Mouse (Mus musculus): Measurements from ENCODE around the gene Cnot10.

The Cnot10 gene

DNA sequence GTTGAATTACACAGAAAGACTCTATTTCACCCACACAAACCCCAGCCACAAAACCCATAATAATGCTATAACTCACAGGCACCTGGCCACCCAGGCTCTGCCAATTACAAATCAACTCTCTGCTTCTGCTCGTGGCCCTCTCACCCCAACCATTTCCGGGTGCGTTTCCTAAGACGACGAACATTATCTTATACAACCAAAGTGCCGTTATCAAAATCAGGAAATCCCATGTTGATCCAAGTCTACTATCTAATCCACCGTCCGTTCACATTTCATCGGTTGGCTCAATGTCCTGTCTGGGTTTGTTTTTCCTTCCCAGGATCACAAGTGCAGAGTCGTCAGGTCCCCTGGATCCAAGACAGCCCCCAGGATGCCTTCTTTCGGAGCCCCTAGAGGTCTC lies 61.3 kb downstream of the Cnot10 start:
- DNase-seq (ENCODE audit: low spot score) = no peak

- DNase-seq (ENCODE audit: low spot score) = no peak
These were observed 64.0 kb downstream of the Cnot10 start for GRCm38 (mm10) chr9:114576001-114576400.

- DNase-seq (ENCODE audit: low spot score) = no peak
These were observed 66.5 kb downstream of the Cnot10 start for GRCm38 (mm10) chr9:114573528-114573927.

GRCm38 (mm10) chr9:114568682-114569474 lies 71.1 kb downstream of the Cnot10 start:
- DNase-seq (ENCODE audit: low spot score) = no peak

DNA sequence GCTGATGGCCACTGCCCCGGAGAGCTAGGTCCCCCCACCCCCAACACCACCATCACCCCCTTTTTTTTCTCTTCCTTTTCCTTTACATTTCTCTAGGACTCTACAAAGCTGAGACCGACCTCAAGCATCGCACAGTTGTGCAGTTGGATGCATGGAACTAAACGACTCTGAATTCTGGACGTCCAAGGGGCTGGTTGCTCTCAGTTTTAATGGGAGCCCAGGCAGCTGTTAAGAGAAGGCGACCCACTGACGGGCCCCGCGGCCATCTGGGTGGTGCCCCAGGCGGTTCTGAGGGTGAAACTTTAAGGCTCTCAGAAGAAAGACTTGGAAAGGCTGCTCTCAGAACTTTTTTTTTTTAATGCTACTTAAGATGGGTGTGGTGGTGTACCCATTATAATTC lies 75.3 kb downstream of the Cnot10 start:
- DNase-seq (ENCODE audit: low spot score) = no peak

DNA sequence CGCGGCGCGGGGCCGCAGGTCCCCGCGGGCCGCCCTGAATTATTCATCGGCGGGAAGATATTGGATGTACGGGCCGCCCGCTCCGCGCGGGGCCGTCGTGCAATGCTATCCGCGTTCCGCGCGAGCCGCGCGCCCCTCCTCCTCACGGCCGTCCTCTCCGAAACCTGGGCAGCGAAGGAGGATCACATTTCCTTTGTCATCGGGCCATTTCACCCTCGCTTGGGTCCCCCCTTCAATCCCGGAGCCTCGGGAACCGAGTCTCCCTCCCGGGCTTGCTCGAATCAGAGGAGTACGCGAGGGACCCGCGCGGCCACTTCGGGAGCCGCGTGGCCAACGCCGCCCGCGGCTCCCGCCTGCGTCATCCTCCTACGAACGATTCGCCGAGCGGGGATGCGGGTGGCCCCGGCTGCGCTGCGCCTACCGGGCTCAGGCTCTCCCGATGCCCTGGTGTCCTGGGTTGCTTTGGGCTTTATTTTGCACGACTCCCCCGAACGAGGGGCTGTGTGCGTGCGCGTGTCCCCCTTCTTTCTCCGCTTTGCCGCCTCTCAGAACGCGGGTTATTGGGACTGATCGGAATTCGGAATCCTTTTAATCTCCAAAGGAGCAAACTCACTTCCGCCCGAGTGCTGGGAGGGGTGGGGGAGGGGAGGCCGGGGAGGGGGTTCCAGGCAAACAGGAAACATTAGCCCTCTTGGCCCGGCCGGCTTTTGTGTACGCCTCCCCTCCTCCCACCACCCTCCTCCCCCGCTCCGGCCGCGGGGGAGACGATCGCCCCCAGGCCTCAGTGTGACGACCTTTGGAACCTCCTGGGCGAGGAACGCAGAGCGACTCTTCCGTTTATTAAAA lies 76.0 kb downstream of the Cnot10 start, which contains the start of gene Trim71:
Gene Trim71 (minus strand): TSS at position 609 of the 846 bp plus-strand sequence.
- DNase-seq (ENCODE audit: low spot score) = no peak

GRCm38 (mm10) chr9:114562919-114563751 lies 76.8 kb downstream of the Cnot10 start:
- peak; percentile 71 for DNase-seq (ENCODE audit: low spot score)

GRCm38 (mm10) chr9:114562031-114562918 lies 77.7 kb downstream of the Cnot10 start:
- DNase-seq (ENCODE audit: low spot score) = peak; percentile 60

GRCm38 (mm10) chr9:114561671-114561971 lies 78.4 kb downstream of the Cnot10 start:
- peak; percentile 56 for DNase-seq (ENCODE audit: low spot score)

DNA sequence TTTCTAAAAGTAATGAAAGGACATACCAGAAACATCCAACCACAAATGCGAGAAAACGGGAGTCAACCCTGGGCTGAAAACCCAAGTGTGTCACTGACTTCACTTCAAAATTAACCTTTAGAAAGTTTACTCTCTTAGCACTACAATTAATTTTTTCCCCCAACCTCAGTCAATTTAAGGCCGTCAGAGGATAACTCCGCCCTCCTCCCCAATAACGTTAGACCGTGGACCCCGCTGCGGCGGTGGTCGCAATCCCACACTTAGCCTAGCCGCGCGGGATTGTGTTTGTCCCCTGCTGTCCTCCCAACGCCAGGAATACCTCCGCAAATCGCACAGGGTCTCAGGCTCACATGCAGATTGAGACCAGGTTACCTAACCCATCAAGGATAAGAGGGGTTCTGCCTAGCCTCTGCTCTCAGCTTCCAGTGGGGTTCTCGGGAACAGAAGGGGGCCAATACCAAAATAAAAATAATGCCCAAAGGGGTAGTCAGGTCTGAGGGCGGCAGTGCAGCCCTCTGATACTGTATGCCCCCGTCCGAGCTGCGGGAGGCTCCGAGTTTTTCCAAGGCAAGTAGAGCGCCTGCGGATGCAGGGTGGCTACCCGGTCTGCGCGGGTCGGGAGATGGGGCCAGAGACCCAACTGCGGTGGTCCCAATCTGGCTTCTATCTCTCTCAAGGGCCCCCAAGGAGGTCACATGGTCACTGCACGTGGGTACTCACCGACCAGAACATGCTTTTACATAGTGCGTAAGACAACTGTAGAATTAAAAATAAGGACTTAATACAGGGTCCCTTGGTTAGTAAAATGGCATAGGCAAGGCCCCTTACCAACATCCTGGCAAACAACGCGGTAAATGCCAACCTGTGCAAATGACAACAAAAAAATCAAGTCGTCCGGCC lies 79.0 kb downstream of the Cnot10 start:
- DNase-seq (ENCODE audit: low spot score) = peak; percentile 51

GRCm38 (mm10) chr9:114560141-114560540 lies 79.8 kb downstream of the Cnot10 start:
- DNase-seq (ENCODE audit: low spot score) = no peak

GRCm38 (mm10) chr9:114557086-114557485 lies 82.9 kb downstream of the Cnot10 start:
- DNase-seq (ENCODE audit: low spot score) = no peak

DNA sequence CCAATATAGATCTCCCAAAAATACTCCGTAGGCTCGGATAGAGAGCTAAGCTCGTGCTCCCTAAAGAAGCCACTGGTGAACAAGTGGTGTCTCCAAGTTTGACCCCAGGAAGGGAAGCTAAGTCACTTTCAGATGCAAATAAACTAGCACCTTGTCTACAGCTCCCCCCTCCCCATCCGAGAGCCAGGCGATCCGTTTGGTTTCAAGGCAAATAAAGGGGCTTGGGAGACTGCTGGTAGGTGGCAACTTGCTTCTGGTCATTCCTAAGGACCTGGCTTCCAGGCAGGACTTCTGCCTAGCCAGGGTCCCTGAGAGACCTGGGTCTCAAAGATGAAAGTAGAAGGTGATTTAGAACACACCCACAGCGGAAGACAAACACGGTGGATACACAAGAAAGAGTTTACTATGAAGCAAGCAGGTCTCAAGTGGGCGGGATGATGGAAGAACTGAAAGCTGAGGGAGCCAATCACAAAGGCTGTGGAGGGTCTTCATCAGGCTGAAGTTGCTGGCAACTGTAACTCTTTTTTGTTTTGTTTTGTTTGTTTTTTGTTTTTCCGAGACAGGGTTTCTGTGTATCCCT lies 83.6 kb downstream of the Cnot10 start:
- DNase-seq (ENCODE audit: low spot score) = no peak

- no peak for DNase-seq (ENCODE audit: low spot score)
These were observed 85.5 kb downstream of the Cnot10 start for GRCm38 (mm10) chr9:114554355-114554979.

- DNase-seq (ENCODE audit: low spot score) = no peak
These were observed 86.2 kb downstream of the Cnot10 start for GRCm38 (mm10) chr9:114553828-114554227.

DNA sequence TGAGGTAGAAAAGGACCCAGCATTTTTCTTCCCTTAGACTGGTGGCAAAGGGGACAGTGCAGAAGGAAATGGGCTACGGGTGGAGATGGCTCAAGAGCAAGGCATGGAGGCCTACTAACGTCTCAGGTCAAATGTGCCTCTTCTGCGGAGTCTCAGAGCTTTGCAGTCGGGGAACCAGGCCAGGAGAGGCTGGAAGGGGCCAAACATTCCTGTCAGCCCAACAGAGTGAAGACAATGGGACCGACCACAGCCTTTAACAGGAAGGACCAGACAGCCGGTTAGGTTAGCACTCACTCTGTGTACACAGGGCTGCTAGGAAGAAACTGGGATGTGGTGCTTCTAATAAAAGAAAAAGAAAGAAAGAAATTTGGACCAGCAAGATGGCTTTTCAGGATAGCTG lies 90.0 kb downstream of the Cnot10 start:
- DNase-seq (ENCODE audit: low spot score) = no peak

GRCm38 (mm10) chr9:114549117-114549516 lies 90.9 kb downstream of the Cnot10 start:
- peak; percentile 73 for DNase-seq (ENCODE audit: low spot score)

DNA sequence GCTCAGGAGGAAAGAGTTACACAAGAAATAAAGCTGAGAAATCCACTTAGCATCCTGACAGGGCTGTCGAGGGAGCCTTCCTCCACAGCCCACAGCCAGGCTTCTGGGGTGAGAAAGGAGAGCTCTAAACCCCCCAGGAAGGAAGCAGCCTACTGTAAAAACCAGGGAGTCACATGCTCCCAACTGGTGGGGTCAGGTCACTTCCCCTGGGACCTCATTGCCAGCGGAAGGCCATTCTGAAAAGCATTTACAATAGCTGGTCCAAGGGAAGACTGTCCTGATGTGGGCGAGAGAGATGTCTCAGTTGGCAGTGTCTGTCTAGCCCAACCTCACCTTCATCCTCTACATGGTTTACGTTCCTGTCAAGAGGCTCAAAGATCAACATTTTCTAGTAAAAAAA lies 91.5 kb downstream of the Cnot10 start:
- no peak for DNase-seq (ENCODE audit: low spot score)

DNA sequence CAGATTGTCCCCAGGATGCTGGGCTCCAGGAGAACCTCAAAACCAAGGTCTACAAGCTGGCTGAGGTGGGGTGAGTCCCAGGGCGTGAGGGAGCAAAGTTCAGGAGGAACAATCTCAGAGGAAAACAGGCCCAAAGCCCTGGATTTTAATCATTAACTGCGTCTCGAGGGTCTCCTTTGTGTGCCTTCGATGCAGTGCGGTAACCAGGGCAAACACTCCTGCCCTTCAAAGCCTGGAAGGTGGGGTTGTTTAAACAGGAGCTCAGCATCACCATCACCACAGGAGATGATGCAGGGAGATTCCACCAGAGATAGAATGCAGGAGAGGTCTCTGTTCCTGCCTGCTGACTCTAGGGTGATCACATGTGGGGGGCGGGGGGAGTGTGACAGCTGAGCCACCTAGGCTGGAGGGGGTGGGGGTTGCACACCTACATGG lies 92.3 kb downstream of the Cnot10 start:
- DNase-seq (ENCODE audit: low spot score) = no peak

All from retina, embryonic 14.5 days (tissue).